Mouse (Mus musculus) small intestine, adult 2 months (tissue): Measurements from ENCODE around the gene Npas3. TPM values are rescaled to one million over a fixed set of nuclear protein-coding genes. Genes with fewer than 3 reads are reported as not detected.

Experiments used
- H3K27ac ChIP-seq: fragments of 200-500 bp; 2 replicates; pipeline ENCODE4 v1.5.1; 2012; ENCODE audit warnings: low read depth, low read length, control low read depth, inconsistent platforms; ENCODE audit not compliant: insufficient read depth
- H3K27me3 ChIP-seq: fragments of 200-500 bp; 2 replicates; pipeline ENCODE4 v1.6.1; 2012; ENCODE audit warnings: mild to moderate bottlenecking, moderate library complexity, low read length, inconsistent platforms; ENCODE audit not compliant: control insufficient read depth, insufficient read depth
- H3K36me3 ChIP-seq: fragments of 200-500 bp; 2 replicates; pipeline ENCODE4 v1.6.1; 2012; ENCODE audit warnings: mild to moderate bottlenecking, low read length, control low read depth, inconsistent platforms; ENCODE audit not compliant: control insufficient read depth, insufficient read depth
- H3K4me1 ChIP-seq: fragments of 200-500 bp; 2 replicates; pipeline ENCODE4 v1.6.1; 2012; ENCODE audit warnings: low read length, inconsistent platforms, mixed read lengths; ENCODE audit not compliant: control insufficient read depth, insufficient read depth, insufficient read length
- H3K4me3 ChIP-seq: fragments of 200-500 bp; 2 replicates; pipeline ENCODE4 v1.5.1; 2012; ENCODE audit warnings: low read depth, mild to moderate bottlenecking, control low read depth, inconsistent platforms, low read length, moderate library complexity
- CTCF ChIP-seq: fragments of 200-500 bp; IDR thresholded peaks from 2 replicates; pipeline ENCODE4 v1.5.1; 2012; ENCODE audit warnings: low read depth, mild to moderate bottlenecking, control low read depth, inconsistent platforms, low read length, moderate library complexity, mixed read lengths; ENCODE audit not compliant: insufficient replicate concordance, insufficient read length; ENCODE audit errors: extremely low read depth
- POLR2A ChIP-seq: fragments of 200-500 bp; IDR thresholded peaks from 2 replicates; pipeline ENCODE4 v1.6.1; 2012; ENCODE audit warnings: low read depth, mild to moderate bottlenecking, control low read depth, inconsistent platforms, low read length, moderate library complexity
- WGBS: fragments of 180-500 bp; shearing (Covaris S2); methylation state at CpG from one replicate; pipeline ENCODE4 v1.1.7; 2018; 5-methylcytosine and 5-hydroxymethylcytosine counted together
- polyA plus RNA-seq: library from polyadenylated mRNA; depleted of rRNA; stranded (reverse); fragments of >200 nt; gene quantifications from 2 replicates; pipeline ENCODE4 v1.2.3, GENCODE M21; 2012

The Npas3 gene
- polyA plus RNA-seq, 1 experiment, result 0.13 TPM

DNA sequence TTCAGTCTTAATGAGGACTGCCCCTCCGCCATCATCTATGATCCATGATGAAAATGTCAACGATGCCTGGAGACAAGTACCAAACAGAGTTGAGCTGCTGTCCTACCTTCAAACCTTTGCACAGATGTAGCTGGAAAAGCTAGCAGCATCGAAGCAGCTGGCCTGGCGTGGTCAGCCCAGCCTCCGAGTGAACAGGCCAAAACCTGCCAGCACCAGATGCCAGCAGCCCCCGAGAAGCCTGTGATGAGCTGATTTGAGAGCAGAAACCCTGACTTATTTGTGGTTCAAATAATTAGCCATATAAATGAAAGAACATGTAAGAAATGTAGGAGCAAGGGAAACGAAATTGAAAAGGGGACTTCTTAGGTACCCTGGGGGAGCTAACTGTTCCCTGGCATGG lies 473.7 kb downstream of the Npas3 start:
- no peak for TF ChIP-seq CTCF
- no peak for TF ChIP-seq POLR2A
- no peaks in the 10 kb centered on the region for H3K36me3 ChIP-seq
- H3K4me1 ChIP-seq, result no peaks in the 10 kb centered on the region
- no peak overlapping the region for H3K4me3 ChIP-seq
- no peaks in the 10 kb centered on the region for H3K27me3 ChIP-seq
- no peak overlapping the region for H3K27ac ChIP-seq
- WGBS, result 81% methylated on average over 7 of the region's 7 CpGs

DNA sequence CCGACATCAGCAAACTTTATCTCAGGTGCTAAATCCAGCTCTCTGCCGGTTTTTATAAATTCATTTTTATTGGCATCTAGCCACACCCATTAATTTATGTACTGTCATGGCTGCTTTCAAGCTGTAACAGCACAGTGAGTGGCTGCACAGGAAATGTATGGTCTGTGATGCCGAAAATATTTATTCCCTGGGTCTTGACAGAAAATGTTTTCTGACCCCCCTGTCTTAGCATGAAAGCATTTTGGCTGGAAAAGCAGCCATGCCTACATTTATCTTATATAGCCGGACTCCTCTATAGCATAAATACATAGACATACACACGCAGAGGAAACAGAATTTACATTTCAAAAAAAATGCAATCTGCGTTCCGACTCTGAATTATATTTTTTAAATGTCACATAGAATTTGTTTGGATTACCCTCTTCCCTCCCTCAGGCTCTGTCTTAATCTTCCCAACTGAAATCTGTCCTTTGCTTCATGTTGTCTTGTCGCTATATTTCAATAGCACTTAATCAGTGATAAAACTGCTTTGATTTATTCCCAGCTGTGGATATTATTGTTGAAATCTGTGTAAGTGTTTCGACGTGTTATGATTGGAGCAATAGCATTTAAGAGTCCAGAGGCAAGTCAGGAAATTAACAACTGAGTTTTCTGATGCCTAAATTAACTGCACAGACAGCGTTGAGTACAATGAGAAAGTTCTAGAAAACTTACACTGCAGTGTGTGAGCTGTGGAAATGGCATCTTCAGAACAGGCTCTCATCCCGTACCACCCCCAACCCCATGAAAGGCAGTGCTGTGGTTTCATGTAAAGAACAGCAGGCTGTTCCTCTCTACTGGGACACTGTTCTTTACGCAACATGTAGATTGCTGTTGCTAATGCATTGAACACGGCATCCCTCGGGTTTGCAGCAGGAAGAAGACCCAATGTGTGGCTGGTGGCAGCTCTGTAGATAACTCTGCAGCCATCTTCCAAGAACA lies 474.5 kb downstream of the Npas3 start:
- H3K4me3 ChIP-seq, result no peak overlapping the region
- H3K27ac ChIP-seq, result no peak overlapping the region
- no peaks in the 10 kb centered on the region for H3K4me1 ChIP-seq
- H3K36me3 ChIP-seq, result no peaks in the 10 kb centered on the region
- TF ChIP-seq POLR2A (no peak), CTCF (no peak)
- H3K27me3 ChIP-seq, result no peaks in the 10 kb centered on the region
- 83% methylated on average over 15 of the region's 15 CpGs for WGBS

DNA sequence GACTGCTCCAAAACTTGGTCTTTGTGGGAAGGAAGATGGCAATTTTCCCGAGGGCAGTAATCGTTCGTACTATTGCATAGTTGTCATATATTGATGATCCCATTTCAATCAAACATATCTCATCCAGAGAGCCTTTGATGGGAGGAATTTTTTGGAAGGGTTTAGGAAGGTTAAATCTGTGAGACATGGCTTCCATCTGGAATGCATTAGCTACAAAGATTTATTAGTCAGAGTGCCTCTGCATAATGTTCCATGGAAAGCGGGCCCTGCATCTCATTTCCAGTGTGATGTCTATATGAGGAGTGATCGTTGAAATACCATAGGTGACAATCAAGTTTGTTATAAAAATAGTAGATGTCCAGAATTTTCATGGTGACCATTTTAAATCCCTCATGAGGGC lies 480.8 kb downstream of the Npas3 start:
- Histone ChIP-seq H3K36me3 (no peaks in the 10 kb centered on the region), H3K27me3 (no peaks in the 10 kb centered on the region), H3K4me1 (no peaks in the 10 kb centered on the region), H3K27ac (no peak overlapping the region), H3K4me3 (no peak overlapping the region)
- no peak for TF ChIP-seq CTCF
- no peak for TF ChIP-seq POLR2A
- 90% methylated on average over 5 of the region's 5 CpGs for WGBS

DNA sequence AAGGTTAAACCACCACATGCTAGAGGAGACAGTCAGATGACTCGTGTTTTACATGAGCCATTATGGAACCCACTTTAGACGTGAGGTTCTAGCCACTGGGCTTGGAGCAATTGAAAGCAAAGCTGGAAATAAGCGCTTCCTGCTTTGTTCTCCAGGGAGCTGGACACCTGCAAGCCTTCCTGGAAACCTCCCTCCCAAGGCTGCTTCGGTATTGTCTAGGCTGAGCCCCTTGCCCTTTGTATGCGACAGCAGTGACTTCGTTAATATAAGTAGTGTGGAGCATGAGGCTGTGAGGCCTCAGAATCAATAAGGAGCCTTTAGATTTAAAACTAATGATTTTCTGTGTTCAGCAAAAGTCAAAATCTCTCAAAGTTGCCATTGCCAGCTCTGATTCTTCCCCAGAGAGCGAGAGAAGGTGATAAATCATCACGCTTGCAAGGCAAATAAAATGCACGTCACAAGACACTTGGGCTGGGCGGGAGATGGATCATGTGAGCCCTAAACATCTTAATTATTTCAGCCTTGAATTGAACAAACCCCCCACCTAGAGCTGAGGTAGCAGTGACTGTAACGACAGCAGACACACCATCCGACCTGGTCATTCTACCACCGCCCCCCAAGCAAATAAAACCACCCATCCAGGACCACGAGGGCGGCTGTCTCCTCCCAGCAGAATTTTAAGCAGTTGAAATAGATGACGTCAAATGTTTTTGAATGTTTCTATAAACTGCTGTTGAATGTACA lies 490.2 kb downstream of the Npas3 start:
- 59% methylated on average over 16 of the region's 16 CpGs for WGBS
- Histone ChIP-seq H3K27ac (no peak overlapping the region), H3K4me3 (no peak overlapping the region), H3K27me3 (no peaks in the 10 kb centered on the region), H3K4me1 (no peaks in the 10 kb centered on the region), H3K36me3 (no peaks in the 10 kb centered on the region)
- TF ChIP-seq CTCF (no peak), POLR2A (no peak)

DNA sequence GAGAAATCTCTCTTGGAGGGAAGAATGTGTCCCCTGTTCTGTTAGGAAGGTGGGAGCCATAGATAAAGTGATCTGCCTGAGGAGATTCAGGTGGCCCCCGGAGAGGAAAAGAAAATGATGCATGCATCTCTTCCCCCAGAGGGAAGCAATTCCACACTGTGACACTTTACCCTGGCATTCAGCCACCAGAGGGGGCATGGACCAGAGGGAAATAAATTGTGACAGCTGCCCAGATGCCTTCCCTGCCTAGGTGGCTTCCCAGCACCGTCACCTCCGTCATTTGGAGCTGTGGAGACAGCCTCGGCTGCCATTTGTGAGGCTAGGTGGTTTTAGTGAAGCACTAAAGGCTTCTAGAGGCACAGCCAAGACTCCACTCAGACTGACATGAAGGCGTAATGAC lies 498.2 kb downstream of the Npas3 start:
- Histone ChIP-seq H3K27ac (no peak overlapping the region), H3K4me1 (no peaks in the 10 kb centered on the region), H3K27me3 (no peaks in the 10 kb centered on the region), H3K4me3 (no peak overlapping the region), H3K36me3 (no peaks in the 10 kb centered on the region)
- WGBS, result 62% methylated on average over 5 of the region's 5 CpGs
- no peak for TF ChIP-seq POLR2A
- no peak for TF ChIP-seq CTCF

DNA sequence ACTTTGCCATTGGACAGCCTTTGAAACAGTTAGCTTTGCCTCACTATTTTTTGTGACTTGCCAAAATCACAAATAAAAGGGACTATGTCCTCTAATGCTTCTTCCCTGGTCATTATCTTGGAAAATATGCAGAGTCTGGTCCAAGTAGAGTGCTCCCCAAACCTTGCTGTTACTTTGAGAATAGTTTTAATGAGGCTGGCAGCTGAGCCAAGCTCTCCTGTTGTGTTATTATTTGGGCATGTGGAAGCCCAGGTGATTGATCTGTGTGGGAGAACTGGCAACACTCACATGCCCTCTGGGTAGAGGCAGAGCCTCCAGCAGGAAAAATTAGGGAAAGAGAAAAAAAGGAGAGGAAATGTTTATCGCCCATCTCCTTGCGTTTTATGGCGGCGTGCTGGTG lies 500.9 kb downstream of the Npas3 start:
- TF ChIP-seq CTCF (no peak), POLR2A (no peak)
- 91% methylated on average over 4 of the region's 4 CpGs for WGBS
- no peak overlapping the region for H3K4me3 ChIP-seq
- H3K27ac ChIP-seq, result no peak overlapping the region
- H3K36me3 ChIP-seq, result no peaks in the 10 kb centered on the region
- H3K27me3 ChIP-seq, result no peaks in the 10 kb centered on the region
- no peaks in the 10 kb centered on the region for H3K4me1 ChIP-seq
